Mouse (Mus musculus): ENCODE measurements around the gene Adgre5. TPM values are rescaled to one million over a fixed set of nuclear protein-coding genes. Genes with fewer than 3 reads are reported as not detected.

Gene Adgre5
- polyA plus RNA-seq, 1 experiment from 2014 or later = 39.5 TPM

GRCm38 (mm10) chr8:83742968-83743367, 1.8 kb upstream of the Adgre5 start:
- ATAC-seq = no peak
- H3K9ac ChIP-seq (ENCODE audit: low read depth, low read length) = no peak overlapping the region
- H3K4me3 ChIP-seq (ENCODE audit: low read length) = no peak overlapping the region
- peaks cover 4% of the 10 kb centered on the region; the same call in 1 of the 2 replicates for H3K27me3 ChIP-seq (replicated peaks; ENCODE audit: control insufficient read depth, insufficient read depth, low read length)
- no peaks in the 10 kb centered on the region for H3K9me3 ChIP-seq (ENCODE audit: control insufficient read depth, low read length)
- no peak overlapping the region for H3K4me2 ChIP-seq (ENCODE audit: low read depth, low read length)
- no peaks in the 10 kb centered on the region for H3K36me3 ChIP-seq (ENCODE audit: control insufficient read depth, insufficient read depth, low read length)
- H3K4me1 ChIP-seq (ENCODE audit: control insufficient read depth, insufficient read depth, low read length) = peaks cover 38% of the 10 kb centered on the region
- 90% methylated on average over 6 of the region's 6 CpGs for WGBS
- H3K27ac ChIP-seq (ENCODE audit: low read length) = no peak overlapping the region

DNA sequence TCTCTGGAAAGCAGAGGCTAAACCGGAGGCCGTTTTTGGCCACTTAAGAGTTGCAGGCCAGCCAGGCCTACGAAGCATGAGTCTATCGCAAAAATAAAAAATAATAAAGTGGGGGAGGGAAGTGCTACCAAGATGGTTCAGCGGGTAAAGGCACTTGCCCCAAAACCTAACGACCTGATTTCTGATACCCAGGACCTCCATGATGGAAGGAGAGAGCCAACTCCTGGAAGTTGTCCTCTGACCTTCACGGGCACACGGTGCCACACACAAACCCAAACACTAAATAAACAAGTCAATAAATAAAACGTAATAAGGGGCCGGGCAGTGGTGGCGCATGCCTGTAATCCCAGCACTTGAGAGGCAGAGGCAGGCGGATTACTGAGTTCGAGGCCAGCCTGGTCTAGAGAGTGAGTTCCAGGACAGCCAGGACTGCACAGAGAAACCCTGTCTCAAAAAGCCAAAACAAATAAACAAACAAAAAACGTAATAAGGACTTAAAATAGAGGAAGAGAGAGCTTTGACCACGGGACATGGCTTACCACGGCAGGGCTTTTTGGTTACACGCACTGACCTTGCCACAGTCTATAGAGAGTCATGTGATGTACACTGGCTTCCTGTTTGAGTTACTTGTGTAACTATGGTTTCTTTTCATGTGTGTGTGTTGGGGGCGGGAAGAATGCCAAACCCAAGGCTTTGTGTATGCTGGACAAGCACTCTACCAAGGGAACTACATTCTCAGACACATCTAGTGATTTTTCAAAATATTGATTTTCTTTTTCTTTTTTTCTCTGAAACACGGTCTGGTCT, 926 bp upstream of the Adgre5 start:
- H3K4me1 ChIP-seq (ENCODE audit: control insufficient read depth, insufficient read depth, low read length) = peaks cover 44% of the 10 kb centered on the region
- H3K27ac ChIP-seq (ENCODE audit: low read length) = peak overlapping the region; percentile 83
- ATAC-seq = no peak
- peak overlapping the region; percentile 87 for H3K4me2 ChIP-seq (ENCODE audit: low read depth, low read length)
- H3K9ac ChIP-seq (ENCODE audit: low read depth, low read length) = peak overlapping the region; percentile 88
- H3K36me3 ChIP-seq (ENCODE audit: control insufficient read depth, insufficient read depth, low read length) = no peaks in the 10 kb centered on the region
- H3K4me3 ChIP-seq (ENCODE audit: low read length) = peak overlapping the region; percentile 67
- H3K27me3 ChIP-seq (replicated peaks; ENCODE audit: control insufficient read depth, insufficient read depth, low read length) = peaks cover 4% of the 10 kb centered on the region; the same call in 1 of the 2 replicates
- H3K9me3 ChIP-seq (ENCODE audit: control insufficient read depth, low read length) = no peaks in the 10 kb centered on the region
- 75% methylated on average over 19 of the region's 19 CpGs for WGBS

DNA sequence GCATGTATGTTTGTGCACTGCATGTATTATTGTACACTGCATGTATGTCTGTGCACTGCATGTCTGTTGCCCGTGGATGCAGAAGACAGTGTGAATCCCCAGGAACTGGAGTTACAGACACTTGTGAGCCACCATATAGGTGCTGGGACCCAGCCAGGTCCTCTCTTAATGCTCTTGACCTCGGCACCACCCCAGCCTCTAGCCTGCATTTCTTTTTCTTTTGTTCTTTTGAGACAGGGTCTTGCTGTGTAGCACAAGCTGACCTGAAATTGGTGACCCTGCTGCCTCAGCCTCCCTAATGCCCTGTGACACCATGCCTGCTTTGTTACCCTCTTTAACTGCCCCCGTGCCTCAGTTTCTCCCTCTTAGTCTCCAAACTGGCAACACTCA, 545 bp downstream of the Adgre5 start:
- WGBS = 22% methylated on average over 3 of the region's 3 CpGs
- Histone ChIP-seq H3K4me3 (ENCODE audit: low read length) (peak overlapping the region; percentile 67), H3K27ac (ENCODE audit: low read length) (peak overlapping the region; percentile 83), H3K9ac (ENCODE audit: low read depth, low read length) (peak overlapping the region; percentile 88), H3K36me3 (ENCODE audit: control insufficient read depth, insufficient read depth, low read length) (no peaks in the 10 kb centered on the region), H3K9me3 (ENCODE audit: control insufficient read depth, low read length) (no peaks in the 10 kb centered on the region), H3K4me1 (ENCODE audit: control insufficient read depth, insufficient read depth, low read length) (peaks cover 45% of the 10 kb centered on the region), H3K27me3 (replicated peaks; ENCODE audit: control insufficient read depth, insufficient read depth, low read length) (peaks cover 4% of the 10 kb centered on the region; the same call in 1 of the 2 replicates), H3K4me2 (ENCODE audit: low read depth, low read length) (peak overlapping the region; percentile 87)
- ATAC-seq = peak; percentile 10; the same call in 1 of the 2 replicates

GRCm38 (mm10) chr8:83739711-83740468, 1.2 kb downstream of the Adgre5 start:
- H3K27me3 ChIP-seq (replicated peaks; ENCODE audit: control insufficient read depth, insufficient read depth, low read length) = peaks cover 4% of the 10 kb centered on the region; the same call in 1 of the 2 replicates
- H3K27ac ChIP-seq (ENCODE audit: low read length) = peak overlapping the region; percentile 83
- peaks cover 45% of the 10 kb centered on the region for H3K4me1 ChIP-seq (ENCODE audit: control insufficient read depth, insufficient read depth, low read length)
- peak overlapping the region; percentile 67 for H3K4me3 ChIP-seq (ENCODE audit: low read length)
- WGBS = 36% methylated on average over 8 of the region's 8 CpGs
- H3K36me3 ChIP-seq (ENCODE audit: control insufficient read depth, insufficient read depth, low read length) = no peaks in the 10 kb centered on the region
- peak overlapping the region; percentile 87 for H3K4me2 ChIP-seq (ENCODE audit: low read depth, low read length)
- peak overlapping the region; percentile 88; the same call in 1 of the 2 replicates for H3K9ac ChIP-seq (ENCODE audit: low read depth, low read length)
- peak; percentile 30; the same call in 1 of the 2 replicates for ATAC-seq
- no peaks in the 10 kb centered on the region for H3K9me3 ChIP-seq (ENCODE audit: control insufficient read depth, low read length)

DNA sequence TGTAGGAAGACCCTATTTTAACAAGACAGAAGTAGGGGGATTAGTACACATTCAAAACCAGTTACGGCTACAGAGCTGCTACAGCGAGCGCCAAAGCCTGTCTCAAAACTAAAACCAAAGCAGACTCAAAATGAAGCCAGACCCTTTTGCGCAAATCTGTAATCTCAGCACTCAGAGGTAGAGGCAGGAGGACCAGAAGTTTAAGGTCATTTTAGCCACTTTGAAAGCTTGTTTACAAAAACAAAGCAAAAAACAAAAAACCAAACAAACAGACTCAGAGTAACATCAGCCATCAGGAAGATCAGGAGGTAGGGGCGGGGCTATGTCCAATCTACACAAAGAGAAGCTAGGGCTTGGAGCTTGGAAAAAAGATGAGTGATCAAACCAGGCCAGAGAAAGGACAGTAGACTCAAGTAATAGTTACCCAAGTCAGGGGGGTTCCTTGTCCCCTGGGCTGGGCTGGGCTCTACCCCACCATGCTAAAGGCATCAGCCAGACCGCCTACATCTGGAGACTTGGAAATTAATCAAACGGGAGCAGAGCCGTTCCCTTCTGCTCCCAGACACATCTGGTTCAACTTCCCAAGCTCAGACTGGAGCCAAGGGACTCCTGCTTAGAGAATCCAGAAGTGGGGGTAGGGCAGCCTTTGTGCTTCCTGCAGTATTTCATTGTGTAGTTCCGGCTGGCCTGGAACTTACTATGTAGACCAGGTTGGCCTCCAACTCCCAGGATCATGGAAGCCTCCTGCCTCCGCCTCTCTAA, 2.0 kb downstream of the Adgre5 start:
- peak overlapping the region; percentile 87 for H3K4me2 ChIP-seq (ENCODE audit: low read depth, low read length)
- H3K4me3 ChIP-seq (ENCODE audit: low read length) = peak overlapping the region; percentile 67
- 60% methylated on average over 10 of the region's 10 CpGs for WGBS
- H3K27ac ChIP-seq (ENCODE audit: low read length) = peak overlapping the region; percentile 83
- peaks cover 4% of the 10 kb centered on the region; the same call in 1 of the 2 replicates for H3K27me3 ChIP-seq (replicated peaks; ENCODE audit: control insufficient read depth, insufficient read depth, low read length)
- no peaks in the 10 kb centered on the region for H3K9me3 ChIP-seq (ENCODE audit: control insufficient read depth, low read length)
- H3K9ac ChIP-seq (ENCODE audit: low read depth, low read length) = 0 out of 2 replicates have a peak overlapping the region, but pooled peaks have one; percentile 31
- H3K4me1 ChIP-seq (ENCODE audit: control insufficient read depth, insufficient read depth, low read length) = peaks cover 45% of the 10 kb centered on the region
- ATAC-seq = peak; percentile 36
- H3K36me3 ChIP-seq (ENCODE audit: control insufficient read depth, insufficient read depth, low read length) = no peaks in the 10 kb centered on the region

DNA sequence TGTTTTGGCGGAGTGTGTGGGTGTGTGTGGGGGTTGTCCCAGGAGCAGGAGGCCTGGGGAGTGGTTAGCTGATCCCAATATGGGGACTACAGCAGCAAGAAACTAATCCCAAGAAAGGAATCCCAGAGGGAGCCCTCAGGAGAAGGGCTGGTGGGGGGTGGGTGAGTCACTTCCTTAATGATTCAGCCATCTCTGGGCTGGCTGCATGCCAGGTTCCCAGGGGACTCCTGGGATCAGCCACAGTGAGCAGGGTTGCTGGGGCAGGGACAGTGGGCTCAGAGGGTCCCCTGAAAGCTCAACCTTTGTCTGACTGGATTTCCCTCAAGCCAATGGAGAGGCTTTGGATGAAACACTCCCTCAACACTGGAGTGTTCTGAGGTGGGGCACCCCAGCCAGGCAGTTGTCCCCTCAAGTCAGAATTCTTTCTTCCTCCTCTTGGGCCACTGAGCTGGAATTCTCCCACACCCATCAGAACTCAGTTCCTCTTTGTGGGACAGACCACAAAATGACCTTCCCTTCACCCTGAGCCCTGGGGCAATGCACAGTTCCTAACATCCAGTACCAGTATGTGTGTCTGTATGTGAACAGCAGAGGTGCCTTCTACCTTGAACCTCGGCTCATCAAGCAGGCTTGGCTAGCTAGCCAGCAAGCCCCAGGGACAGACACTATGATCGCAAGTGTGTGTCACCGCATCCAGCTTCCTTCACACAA, 3.1 kb downstream of the Adgre5 start:
- Histone ChIP-seq H3K27ac (ENCODE audit: low read length) (peak overlapping the region; percentile 83), H3K4me2 (ENCODE audit: low read depth, low read length) (peak overlapping the region; percentile 87), H3K36me3 (ENCODE audit: control insufficient read depth, insufficient read depth, low read length) (no peaks in the 10 kb centered on the region), H3K27me3 (replicated peaks; ENCODE audit: control insufficient read depth, insufficient read depth, low read length) (peaks cover 4% of the 10 kb centered on the region; the same call in 1 of the 2 replicates), H3K9ac (ENCODE audit: low read depth, low read length) (peak overlapping the region; percentile 28; the same call in 1 of the 2 replicates), H3K9me3 (ENCODE audit: control insufficient read depth, low read length) (no peaks in the 10 kb centered on the region), H3K4me3 (ENCODE audit: low read length) (peak overlapping the region; percentile 67; the same call in 1 of the 2 replicates), H3K4me1 (ENCODE audit: control insufficient read depth, insufficient read depth, low read length) (peaks cover 45% of the 10 kb centered on the region)
- ATAC-seq = peak; percentile 54
- 63% methylated on average over 4 of the region's 4 CpGs for WGBS

GRCm38 (mm10) chr8:83737346-83737745, 3.8 kb downstream of the Adgre5 start:
- no peaks in the 10 kb centered on the region for H3K36me3 ChIP-seq (ENCODE audit: control insufficient read depth, insufficient read depth, low read length)
- H3K4me1 ChIP-seq (ENCODE audit: control insufficient read depth, insufficient read depth, low read length) = peaks cover 45% of the 10 kb centered on the region
- H3K9ac ChIP-seq (ENCODE audit: low read depth, low read length) = peak overlapping the region; percentile 28; the same call in 1 of the 2 replicates
- H3K9me3 ChIP-seq (ENCODE audit: control insufficient read depth, low read length) = no peaks in the 10 kb centered on the region
- peak overlapping the region; percentile 83 for H3K27ac ChIP-seq (ENCODE audit: low read length)
- H3K4me3 ChIP-seq (ENCODE audit: low read length) = 0 out of 2 replicates have a peak overlapping the region, but pooled peaks have one; percentile 1
- H3K4me2 ChIP-seq (ENCODE audit: low read depth, low read length) = peak overlapping the region; percentile 87; the same call in 1 of the 2 replicates
- no peak for ATAC-seq
- 84% methylated on average over 4 of the region's 4 CpGs for WGBS
- H3K27me3 ChIP-seq (replicated peaks; ENCODE audit: control insufficient read depth, insufficient read depth, low read length) = peaks cover 4% of the 10 kb centered on the region; the same call in 1 of the 2 replicates

GRCm38 (mm10) chr8:83736681-83737080, 4.4 kb downstream of the Adgre5 start:
- Histone ChIP-seq H3K9me3 (ENCODE audit: control insufficient read depth, low read length) (no peaks in the 10 kb centered on the region), H3K36me3 (ENCODE audit: control insufficient read depth, insufficient read depth, low read length) (no peaks in the 10 kb centered on the region), H3K27me3 (replicated peaks; ENCODE audit: control insufficient read depth, insufficient read depth, low read length) (peaks cover 4% of the 10 kb centered on the region; the same call in 1 of the 2 replicates), H3K27ac (ENCODE audit: low read length) (no peak overlapping the region), H3K4me3 (ENCODE audit: low read length) (no peak overlapping the region), H3K4me1 (ENCODE audit: control insufficient read depth, insufficient read depth, low read length) (peaks cover 39% of the 10 kb centered on the region), H3K9ac (ENCODE audit: low read depth, low read length) (no peak overlapping the region), H3K4me2 (ENCODE audit: low read depth, low read length) (no peak overlapping the region)
- WGBS = 85% methylated on average over 4 of the region's 4 CpGs
- ATAC-seq = no peak
